Comparison of ENCODE assay signal across 9 mouse cellular contexts in genomic region chrX:71311229-71311628, GRCm38 (mm10). TPM values are rescaled to one million over a fixed set of nuclear protein-coding genes. Genes with fewer than 3 reads are reported as not detected.
DNase-seq lines count a peak whose midpoint lies in the region; ATAC-seq and TF ChIP-seq lines count a peak whose summit lies in the region.
"Had no signal": no experiment of that assay in that cellular context is flagged by ENCODE, and none has a peak within 500 bp of the region (broad histone marks: within the 10 kb centered on the region; RNA-seq: fewer than 3 reads in every experiment).

No protein-coding gene starts in this region.

- no peak overlapping the region for H3K9ac ChIP-seq in heart, postnatal 0 days (replicated peaks; ENCODE audit: low read depth, low read length)
- no peak overlapping the region for H3K9ac ChIP-seq in heart, embryonic 12.5 days
- H3K9ac ChIP-seq: liver, embryonic 15.5 days had no signal

- no peak for TF ChIP-seq POLR2A in small intestine, adult 2 months (IDR thresholded peaks at IDR 0.05; ENCODE audit: low read depth, low read length)

- H3K9me3 ChIP-seq in heart, postnatal 0 days (replicated peaks; ENCODE audit: control insufficient read depth, low read length), result no peaks in the 10 kb centered on the region
- H3K9me3 ChIP-seq in heart, embryonic 12.5 days (replicated peaks), result no peaks in the 10 kb centered on the region
- H3K9me3 ChIP-seq: liver, embryonic 15.5 days had no signal

- H3K27me3 ChIP-seq in heart, postnatal 0 days (ENCODE audit: control insufficient read depth, insufficient read depth, low read length), result no peaks in the 10 kb centered on the region
- no peaks in the 10 kb centered on the region for H3K27me3 ChIP-seq in heart, embryonic 12.5 days (replicated peaks)
- H3K27me3 ChIP-seq in small intestine, adult 2 months (ENCODE audit: control insufficient read depth, insufficient read depth, low read length), result no peaks in the 10 kb centered on the region
- H3K27me3 ChIP-seq: liver, embryonic 15.5 days had no signal

- H3K4me1 ChIP-seq in heart, postnatal 0 days (ENCODE audit: control insufficient read depth, insufficient read depth), result no peaks in the 10 kb centered on the region
- H3K4me1 ChIP-seq in heart, embryonic 12.5 days (replicated peaks), result no peaks in the 10 kb centered on the region
- no peaks in the 10 kb centered on the region for H3K4me1 ChIP-seq in small intestine, adult 2 months (ENCODE audit: control insufficient read depth, insufficient read depth, insufficient read length, low read length)
- H3K4me1 ChIP-seq: liver, embryonic 15.5 days had no signal

- H3K36me3 ChIP-seq in heart, postnatal 0 days (replicated peaks; ENCODE audit: control insufficient read depth, insufficient read depth, low read length), result no peaks in the 10 kb centered on the region
- H3K36me3 ChIP-seq in heart, embryonic 12.5 days, result no peaks in the 10 kb centered on the region
- H3K36me3 ChIP-seq in small intestine, adult 2 months (ENCODE audit: control insufficient read depth, insufficient read depth, low read length), result 0 out of 2 replicates have a peak, but pooled peaks cover 2% of the 10 kb centered on the region
- H3K36me3 ChIP-seq: liver, embryonic 15.5 days had no signal

- peak; percentile 31 for DNase-seq in heart, postnatal 0 days (ENCODE audit: low spot score)
- DNase-seq in R1 (ENCODE audit: low read depth, low spot score), result peak; percentile 61
- peak; percentile 67 for DNase-seq in cerebellum, adult 9-11 months
- peak; percentile 10 for DNase-seq in gastrocnemius, postnatal 25 days
- peak; percentile 19 to 59 for DNase-seq in layer of hippocampus, adult 18-20 months (ENCODE audit: low spot score in 2 of 2)
- DNase-seq in lung, postnatal 36 days, result peak; percentile 72

- ATAC-seq in heart, postnatal 0 days (ENCODE audit: insufficient read depth, low read depth), result no peak
- no peak for ATAC-seq in heart, embryonic 12.5 days (ENCODE audit: insufficient number of reproducible peaks, low FRiP score)

- peak; percentile 75 for TF ChIP-seq CTCF in heart, postnatal 0 days (IDR thresholded peaks at IDR 0.05; ENCODE audit: low read depth)
- TF ChIP-seq CTCF in small intestine, adult 2 months (IDR thresholded peaks at IDR 0.05; ENCODE audit: extremely low read depth, insufficient read length, insufficient replicate concordance, low read depth, low read length), result peak; percentile 57; the same call in 1 of the 2 replicates

- no peak for TF ChIP-seq EP300 in heart, postnatal 0 days (IDR thresholded peaks at IDR 0.05; ENCODE audit: low read depth)

- no peak overlapping the region for H3K4me2 ChIP-seq in heart, postnatal 0 days (ENCODE audit: low read depth, low read length)
- H3K4me2 ChIP-seq in heart, embryonic 12.5 days, result no peak overlapping the region
- H3K4me2 ChIP-seq: liver, embryonic 15.5 days had no signal

- WGBS in heart, postnatal 0 days, result 34% methylated on average over 8 of the region's 8 CpGs
- 34% methylated on average over 8 of the region's 8 CpGs for WGBS in heart, embryonic 12.5 days
- WGBS in small intestine, adult 2 months, result 33% methylated on average over 8 of the region's 8 CpGs

- H3K27ac ChIP-seq in heart, postnatal 0 days (ENCODE audit: low read depth), result no peak overlapping the region
- H3K27ac ChIP-seq in heart, embryonic 12.5 days (ENCODE audit: poor library complexity, severe bottlenecking), result no peak overlapping the region
- no peak overlapping the region for H3K27ac ChIP-seq in small intestine, adult 2 months (ENCODE audit: insufficient read depth, low read depth, low read length)
- H3K27ac ChIP-seq: liver, embryonic 15.5 days had no signal

- no peak overlapping the region for H3K4me3 ChIP-seq in heart, postnatal 0 days (ENCODE audit: low read depth, low read length)
- no peak overlapping the region for H3K4me3 ChIP-seq in heart, embryonic 12.5 days
- H3K4me3 ChIP-seq in small intestine, adult 2 months (ENCODE audit: low read depth, low read length), result no peak overlapping the region
- H3K4me3 ChIP-seq: liver, embryonic 15.5 days had no signal

RNA-seq across cellular contexts. Expression of gene Mtmr1, which starts 53.3 kb away (rescaled TPM):
- total RNA-seq in heart, postnatal 0 days (2014; rRNA removed; ENCODE audit: low replicate concordance), result 30.1 and 83.1 TPM in 2 replicates
- 10.6 and 12.7 TPM in 2 replicates for polyA plus RNA-seq in heart, postnatal 0 days (2015; fragmentation: Nextera tagmentation; extraction: Ambion mirVana)
- polyA plus RNA-seq in heart, embryonic 12.5 days (2016; fragmentation: Nextera tagmentation; extraction: Ambion mirVana), result 12.8 and 15.7 TPM in 2 replicates
- 10 to 100 TPM; 28.9 to 31.1 TPM for total RNA-seq in gastrocnemius, postnatal 25 days (2021)
- total RNA-seq in layer of hippocampus, adult 18-20 months (2021), result 10 to 100 TPM; 52.5 to 57.1 TPM
- polyA plus RNA-seq in small intestine, adult 2 months (2012; rRNA removed), result 3.8 and 4.6 TPM in 2 replicates

Comparison
In these comparisons a context has a peak if more than half of its experiments do, and no peak if none do; other contexts are left out.
1. DNase-seq: peak in every context shown above with its lines; median percentile 72 in lung, postnatal 36 days; 67 in cerebellum, adult 9-11 months; 61 in R1; 39 in layer of hippocampus, adult 18-20 months; 31 in heart, postnatal 0 days; 10 in gastrocnemius, postnatal 25 days.